Mouse (Mus musculus) heart, embryonic 13.5 days (tissue): Measurements from ENCODE around the gene Gm8764. TPM values are rescaled to one million over a fixed set of nuclear protein-coding genes. Genes with fewer than 3 reads are reported as not detected.

ENCODE experiments used
- polyA plus RNA-seq: library from polyadenylated mRNA; unstranded; fragments of >200 nt; fragmentation: Nextera tagmentation; extraction: Ambion mirVana; gene quantifications from 2 replicates; pipeline ENCODE4 v1.2.1, GENCODE M21; 2015

Gm8764 gene
- polyA plus RNA-seq, 1 experiment from 2014 or later: not detected

Other genes starting within 250 kb of the Gm8764 start
- gene Gm21293, start 17.0 kb upstream of the Gm8764 start, polyA plus RNA-seq: not detected in 2 replicates
- gene Gm6763, start 8.5 kb upstream of the Gm8764 start, polyA plus RNA-seq: not detected in 2 replicates
- not detected in 2 replicates for gene Gm21304, start 8.5 kb downstream of the Gm8764 start, polyA plus RNA-seq
- gene Gm21312, start 17.0 kb downstream of the Gm8764 start, polyA plus RNA-seq: not detected in 2 replicates
- gene Gm20765, start 25.5 kb downstream of the Gm8764 start, polyA plus RNA-seq: not detected in 2 replicates
- not detected in 2 replicates for gene Gm4340, start 34.0 kb downstream of the Gm8764 start, polyA plus RNA-seq